Mouse (Mus musculus) MEL (cell line): Measurements from ENCODE around the gene Selenom. TPM values are rescaled to one million over a fixed set of nuclear protein-coding genes. Genes with fewer than 3 reads are reported as not detected.
A peak's percentile ranks its signal among the peaks of the same experiment; 100 is the strongest.

Experiments
- DNase-seq: peaks from one replicate; pipeline ENCODE4 v3.0.0; 2011; ENCODE audit warnings: low read depth, low spot score
- H3K27ac ChIP-seq: 2 replicates; pipeline ENCODE4 v1.5.1; 2012; ENCODE audit warnings: low read depth, mild to moderate bottlenecking, control low read depth, low read length, moderate library complexity; ENCODE audit not compliant: control insufficient read depth
- H3K27me3 ChIP-seq, 2 experiments: fragments of 150-350 bp in 1 of 2; sonication (generic) in 1 of 2; 2 replicates each; pipeline ENCODE4 v1.6.1; 2012; ENCODE audit warnings: low read length in 2 of 2, mild to moderate bottlenecking in 2 of 2, improper control_type of control experiment in 1 of 2, moderate library complexity in 1 of 2; ENCODE audit not compliant: insufficient read depth in 2 of 2, control insufficient read depth in 1 of 2
- H3K36me3 ChIP-seq, 2 experiments: 2 replicates each; pipeline ENCODE4 v1.6.1; 2012 to 2014; ENCODE audit warnings: low read length in 2 of 2, improper control_type of control experiment in 1 of 2, inconsistent platforms in 1 of 2, mild to moderate bottlenecking in 1 of 2; ENCODE audit not compliant: insufficient read depth in 2 of 2, control insufficient read depth in 1 of 2
- H3K4me1 ChIP-seq, 2 experiments: fragments of 150-350 bp in 1 of 2; sonication (generic) in 1 of 2; 2 replicates each; pipeline ENCODE4 v1.6.1; 2012; ENCODE audit warnings: low read length in 2 of 2, improper control_type of control experiment in 1 of 2, mild to moderate bottlenecking in 1 of 2; ENCODE audit not compliant: insufficient read depth in 2 of 2, control insufficient read depth in 1 of 2
- H3K4me3 ChIP-seq, 2 experiments: fragments of 150-350 bp in 1 of 2; sonication (generic) in 1 of 2; 2 replicates each; pipeline ENCODE4 v1.5.1; 2012; ENCODE audit warnings: low read depth in 2 of 2, low read length in 2 of 2, mild to moderate bottlenecking in 2 of 2, moderate library complexity in 2 of 2, control low read depth in 1 of 2, improper control_type of control experiment in 1 of 2; ENCODE audit not compliant: control insufficient read depth in 1 of 2, insufficient read depth in 1 of 2
- H3K79me2 ChIP-seq: 2 replicates; pipeline ENCODE4 v1.6.1; 2012; ENCODE audit warnings: mild to moderate bottlenecking, low read length, moderate library complexity; ENCODE audit not compliant: control insufficient read depth, poor library complexity, insufficient read depth
- H3K9ac ChIP-seq: 2 replicates; pipeline ENCODE4 v1.6.1; 2012; ENCODE audit warnings: low read depth, mild to moderate bottlenecking, control low read depth, low read length, moderate library complexity; ENCODE audit not compliant: control insufficient read depth, poor library complexity, severe bottlenecking
- H3K9me3 ChIP-seq: fragments of 150-350 bp; sonication (generic); replicated peaks from 2 replicates; pipeline ENCODE4 v1.6.1; 2012; ENCODE audit warnings: mild to moderate bottlenecking, low read length, improper control_type of control experiment, moderate library complexity; ENCODE audit not compliant: insufficient read depth
- CHD1 ChIP-seq: IDR thresholded peaks from 2 replicates; pipeline ENCODE4 v1.6.1; 2012; ENCODE audit warnings: low read depth, mild to moderate bottlenecking, inconsistent platforms, low read length, improper control_type of control experiment
- CTCF ChIP-seq, 3 experiments: IDR thresholded peaks in 2 of 3; conservative IDR thresholded peaks in 1 of 3; 2 replicates each; pipeline ENCODE4 v1.5.1; 2011 to 2012; ENCODE audit warnings: low read length in 3 of 3, low read depth in 2 of 3, mild to moderate bottlenecking in 2 of 3, improper control_type of control experiment in 1 of 3, inconsistent platforms in 1 of 3, mixed read lengths in 1 of 3, moderate library complexity in 1 of 3; ENCODE audit not compliant: control insufficient read depth in 1 of 3, insufficient read depth in 1 of 3, poor library complexity in 1 of 3, severe bottlenecking in 1 of 3
- E2F4 ChIP-seq: IDR thresholded peaks from 2 replicates; pipeline ENCODE4 v1.6.1; 2011; ENCODE audit warnings: low read depth, low read length, improper control_type of control experiment, borderline replicate concordance
- ELF1 ChIP-seq: IDR thresholded peaks from 2 replicates; pipeline ENCODE4 v1.6.1; 2014; ENCODE audit warnings: low read depth, mild to moderate bottlenecking, inconsistent platforms, low read length, improper control_type of control experiment, moderate library complexity
- ETS1 ChIP-seq: IDR thresholded peaks from 2 replicates; pipeline ENCODE4 v1.6.1; 2012; ENCODE audit warnings: low read depth, mild to moderate bottlenecking, inconsistent platforms, low read length, improper control_type of control experiment, moderate library complexity
- GABPA ChIP-seq: IDR thresholded peaks from 2 replicates; pipeline ENCODE4 v1.6.1; 2012; ENCODE audit warnings: low read depth, mild to moderate bottlenecking, inconsistent platforms, low read length, improper control_type of control experiment, moderate library complexity
- GATA1 ChIP-seq: IDR thresholded peaks from 2 replicates; pipeline ENCODE4 v1.6.1; 2011; ENCODE audit warnings: low read depth, low read length, improper control_type of control experiment
- JUND ChIP-seq: IDR thresholded peaks from 2 replicates; pipeline ENCODE4 v1.6.1; 2011; ENCODE audit warnings: low read depth, mild to moderate bottlenecking, improper control_type of control experiment, low read length
- MAFK ChIP-seq: IDR thresholded peaks from 2 replicates; pipeline ENCODE4 v1.6.1; 2011; ENCODE audit warnings: low read depth, mild to moderate bottlenecking, low read length, improper control_type of control experiment, borderline replicate concordance
- MAX ChIP-seq: IDR thresholded peaks from 2 replicates; pipeline ENCODE4 v1.6.1; 2011; ENCODE audit warnings: low read length, improper control_type of control experiment
- MXI1 ChIP-seq: IDR thresholded peaks from 2 replicates; pipeline ENCODE4 v1.6.1; 2011; ENCODE audit warnings: mild to moderate bottlenecking, low read depth, low read length, improper control_type of control experiment
- MYC ChIP-seq: IDR thresholded peaks from 2 replicates; pipeline ENCODE4 v1.6.1; 2011; ENCODE audit warnings: low read depth, mild to moderate bottlenecking, low read length, improper control_type of control experiment, moderate library complexity
- NELFE ChIP-seq: IDR thresholded peaks from 2 replicates; pipeline ENCODE4 v1.6.1; 2011; ENCODE audit warnings: low read depth, low read length, improper control_type of control experiment
- POLR2A ChIP-seq, 2 experiments: IDR thresholded peaks; 2 replicates each; pipeline ENCODE4 v1.6.1; 2011 to 2012; ENCODE audit warnings: low read length in 2 of 2, mild to moderate bottlenecking in 2 of 2, control low read depth in 1 of 2, improper control_type of control experiment in 1 of 2, low read depth in 1 of 2, moderate library complexity in 1 of 2; ENCODE audit not compliant: control insufficient read depth in 1 of 2, insufficient read depth in 1 of 2, poor library complexity in 1 of 2
- POLR2AphosphoS2 ChIP-seq: IDR thresholded peaks from 2 replicates; pipeline ENCODE4 v1.6.1; 2011; ENCODE audit warnings: low read length, improper control_type of control experiment
- POLR2AphosphoS5 ChIP-seq: IDR thresholded peaks from 2 replicates; pipeline ENCODE4 v1.6.1; 2012; ENCODE audit warnings: low read depth, borderline replicate concordance, mild to moderate bottlenecking, inconsistent platforms, low read length, moderate library complexity, mixed read lengths
- RAD21 ChIP-seq: IDR thresholded peaks from 2 replicates; pipeline ENCODE4 v1.6.1; 2011; ENCODE audit warnings: mild to moderate bottlenecking, low read depth, low read length, improper control_type of control experiment
- SMC3 ChIP-seq: IDR thresholded peaks from 2 replicates; pipeline ENCODE4 v1.6.1; 2011; ENCODE audit warnings: low read depth, low read length, improper control_type of control experiment
- UBTF ChIP-seq: IDR thresholded peaks from 2 replicates; pipeline ENCODE4 v1.6.1; 2012; ENCODE audit warnings: low read depth, mild to moderate bottlenecking, inconsistent platforms, low read length, improper control_type of control experiment, moderate library complexity, borderline replicate concordance; ENCODE audit not compliant: insufficient read depth
- USF2 ChIP-seq, 2 experiments: IDR thresholded peaks; 2 replicates each; pipeline ENCODE4 v1.6.1; 2011 to 2012; ENCODE audit warnings: improper control_type of control experiment in 2 of 2, low read length in 2 of 2, borderline replicate concordance in 1 of 2, inconsistent platforms in 1 of 2, low read depth in 1 of 2, mild to moderate bottlenecking in 1 of 2; ENCODE audit not compliant: insufficient read depth in 1 of 2
- ZC3H11A ChIP-seq: IDR thresholded peaks from 2 replicates; pipeline ENCODE4 v1.6.1; 2012; ENCODE audit warnings: low read depth, mild to moderate bottlenecking, inconsistent platforms, low read length, improper control_type of control experiment
- ZNF384 ChIP-seq: IDR thresholded peaks from 2 replicates; pipeline ENCODE4 v1.6.1; 2012; ENCODE audit warnings: low read depth, mild to moderate bottlenecking, inconsistent platforms, low read length, improper control_type of control experiment
- polyA plus RNA-seq, 2 experiments: library from polyadenylated mRNA; stranded (reverse) in 1 of 2; unstranded in 1 of 2; fragments of >175 nt in 1 of 2; fragments of >200 nt in 1 of 2; gene quantifications; 2 replicates each; pipeline versions ENCODE4 v1.2.1 to v1.2.4; 2012; ENCODE audit warnings: low replicate concordance in 2 of 2, low read depth in 1 of 2; ENCODE audit not compliant: insufficient read length in 2 of 2, insufficient read depth in 1 of 2, missing spikeins in 1 of 2
- total RNA-seq: library from RNA; depleted of rRNA; stranded (reverse); fragments of 300-350 nt; gene quantifications from 2 replicates; pipeline ENCODE4 v1.2.3, GENCODE M21; 2012

Selenom gene
- total and polyA plus RNA-seq, 3 experiments: 29.5 to 35.4 TPM; not detected in 1

DNA sequence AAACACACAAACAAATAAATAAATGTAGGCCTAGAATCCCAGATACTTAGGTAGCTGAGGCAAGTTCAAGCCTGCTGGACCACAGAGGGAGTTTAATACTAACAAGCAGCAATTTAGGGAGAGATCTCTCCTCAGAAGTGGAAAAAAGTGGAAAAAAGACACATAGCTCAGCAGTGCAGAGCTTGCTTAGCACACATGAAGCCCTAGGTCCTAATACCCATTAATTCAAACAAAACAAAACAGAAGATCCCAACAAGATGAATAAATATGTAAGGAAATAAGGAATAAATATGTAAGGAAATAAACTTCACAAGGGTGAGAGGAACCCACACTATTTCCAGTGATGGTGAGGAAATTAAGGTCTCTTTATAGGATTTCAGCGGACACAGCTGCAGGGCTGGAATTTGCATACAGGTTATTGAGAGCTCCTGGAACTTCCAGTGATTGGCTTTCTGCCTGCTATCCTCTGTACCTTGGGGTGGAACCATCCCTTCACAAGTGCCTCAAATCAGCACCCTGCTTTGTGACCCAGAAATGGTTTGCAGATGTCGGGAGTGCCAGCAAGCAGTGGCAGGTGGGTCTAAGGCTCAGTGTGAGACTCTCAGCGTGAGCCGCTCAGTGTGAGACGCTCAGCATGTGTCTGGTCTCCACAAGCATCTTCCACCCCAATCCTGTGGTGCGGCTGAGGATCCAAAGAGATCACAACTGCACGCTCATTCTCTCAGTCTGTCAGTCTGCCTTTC is 9.5 kb downstream of the Selenom start (continued):
- TF ChIP-seq MAX (no peak), ELF1 (no peak), MXI1 (0 out of 2 replicates have a peak, but pooled peaks have one; percentile 53), MYC (0 out of 2 replicates have a peak, but pooled peaks have one; percentile 37), POLR2AphosphoS5 (0 out of 2 replicates have a peak, but pooled peaks have one; percentile 9), ZC3H11A (no peak), CHD1 (peak; percentile 95), GABPA (no peak), E2F4 (no peak), CTCF (IDR thresholded peaks at IDR 0.05 in 2 of 3, conservative IDR thresholded peaks at IDR 0.05 in 1 of 3; ENCODE audit: control insufficient read depth in 1 of 3, insufficient read depth in 1 of 3, low read depth in 2 of 3, low read length in 3 of 3, poor library complexity in 1 of 3, severe bottlenecking in 1 of 3) (no peak), RAD21 (no peak), GATA1 (no peak), POLR2A (IDR thresholded peaks at IDR 0.05; ENCODE audit: control insufficient read depth in 1 of 2, insufficient read depth in 1 of 2, low read depth in 1 of 2, low read length in 2 of 2, poor library complexity in 1 of 2) (peak; percentile 83 to 93; a peak in 3 of 4 replicates), SMC3 (no peak), UBTF (no peak)

DNA sequence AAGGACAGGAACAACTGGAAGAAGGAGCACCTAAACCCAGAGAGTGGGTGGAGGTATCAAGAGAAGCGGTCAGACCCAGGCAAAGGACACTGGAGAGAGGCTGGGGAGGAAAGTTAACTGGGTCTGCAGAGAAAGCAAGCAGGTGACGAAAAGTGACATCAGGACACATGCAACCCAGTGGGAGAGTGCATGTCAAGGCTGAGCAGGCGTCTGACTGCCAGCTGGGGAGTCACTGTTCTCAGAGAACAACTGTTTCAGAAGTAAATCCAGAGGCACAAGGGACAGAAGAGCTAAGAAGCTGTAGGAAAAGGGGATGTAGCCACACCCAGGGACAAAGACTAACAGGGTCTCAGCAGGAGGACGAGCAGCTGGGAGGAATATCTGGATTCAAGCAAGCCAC is 11.1 kb downstream of the Selenom start:
- peak; percentile 81 for TF ChIP-seq MXI1
- peak; percentile 26; the same call in 1 of the 2 replicates for TF ChIP-seq ETS1
- no peak for TF ChIP-seq ZNF384
- TF ChIP-seq, all 39 proteins: peak for 2

DNA sequence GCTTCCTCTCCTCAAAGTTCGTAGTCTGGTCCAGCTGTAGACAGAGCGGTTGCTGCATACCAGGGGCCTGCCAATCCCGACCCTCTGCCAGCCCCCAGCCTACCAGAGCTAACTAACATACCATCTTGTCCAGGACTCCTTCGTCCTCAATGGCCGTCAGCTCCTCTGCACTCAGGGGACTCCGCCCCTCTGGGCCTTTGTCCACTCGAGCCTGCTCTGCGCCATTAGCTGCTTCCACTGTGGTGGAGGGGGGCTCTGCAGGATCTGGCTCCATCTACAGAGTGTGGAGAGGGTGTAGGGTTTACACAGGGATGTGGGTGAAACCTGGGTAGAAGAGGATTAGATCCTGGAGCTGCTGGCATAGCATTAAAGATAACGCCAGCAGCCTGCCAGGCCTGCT is 11.7 kb downstream of the Selenom start:
- Histone ChIP-seq H3K36me3 (peaks cover 14 to 17% of the 10 kb centered on the region in 2 experiments; a peak in 3 of 4 replicates), H3K9ac (peak overlapping the region; percentile 84; the same call in 1 of the 2 replicates)
- no peak for DNase-seq

More for the DNA sequence above, 11.1 kb downstream of the Selenom start:
- H3K27ac ChIP-seq: peak overlapping the region; percentile 80; the same call in 1 of the 2 replicates
- H3K27me3 ChIP-seq: no peaks in the 10 kb centered on the region
- H3K4me1 ChIP-seq: peaks cover 0 to 23% of the 10 kb centered on the region in 2 experiments; a peak in 3 of 4 replicates
- no peaks in the 10 kb centered on the region for H3K9me3 ChIP-seq
- H3K36me3 ChIP-seq: peaks cover 14 to 17% of the 10 kb centered on the region in 2 experiments; a peak in 3 of 4 replicates
- DNase-seq: peak; percentile 57
- peak overlapping the region; percentile 84 for H3K9ac ChIP-seq
- H3K4me3 ChIP-seq: peak overlapping the region; percentile 63 to 65
- peaks cover 26% of the 10 kb centered on the region for H3K79me2 ChIP-seq

More for the DNA sequence above, 11.7 kb downstream of the Selenom start:
- Histone ChIP-seq H3K27me3 (no peaks in the 10 kb centered on the region), H3K79me2 (peaks cover 26% of the 10 kb centered on the region), H3K4me3 (no peak overlapping the region)
- TF ChIP-seq USF2 (IDR thresholded peaks at IDR 0.05; ENCODE audit: borderline replicate concordance in 1 of 2, insufficient read depth in 1 of 2, low read depth in 1 of 2, low read length in 2 of 2) (no peak), POLR2AphosphoS2 (no peak), NELFE (no peak), JUND (no peak), MAFK (no peak), POLR2A (IDR thresholded peaks at IDR 0.05; ENCODE audit: control insufficient read depth in 1 of 2, insufficient read depth in 1 of 2, low read depth in 1 of 2, low read length in 2 of 2, poor library complexity in 1 of 2) (no peak)
- TF ChIP-seq, all 39 proteins: peak for 0
- Histone ChIP-seq H3K9me3 (no peaks in the 10 kb centered on the region), H3K27ac (no peak overlapping the region), H3K4me1 (peaks cover 0 to 23% of the 10 kb centered on the region in 2 experiments; a peak in 3 of 4 replicates)
